Mouse (Mus musculus) embryonic stem cell, embryonic (primary cell): ENCODE measurements around the gene Mkrn1.

Source experiments
- CTCF ChIA-PET, 4 experiments: fragments of 300-600 bp in 2 of 4; fragments of 350-600 bp in 2 of 4; sonication (Branson Sonifier 250); formaldehyde crosslinking; loops; one replicate each; lab custom pipeline; 2022; ENCODE audit warnings: inconsistent platforms in 2 of 4; lab: Charles Lee
- POLR2A ChIA-PET, 4 experiments: fragments of 300-600 bp in 2 of 4; fragments of 350-600 bp in 2 of 4; sonication (Branson Sonifier 250); formaldehyde crosslinking; loops; one replicate each; lab custom pipeline; 2022; ENCODE audit warnings: antibody characterized with exemption in 4 of 4, inconsistent platforms in 1 of 4; lab: Charles Lee

The Mkrn1 gene

DNA sequence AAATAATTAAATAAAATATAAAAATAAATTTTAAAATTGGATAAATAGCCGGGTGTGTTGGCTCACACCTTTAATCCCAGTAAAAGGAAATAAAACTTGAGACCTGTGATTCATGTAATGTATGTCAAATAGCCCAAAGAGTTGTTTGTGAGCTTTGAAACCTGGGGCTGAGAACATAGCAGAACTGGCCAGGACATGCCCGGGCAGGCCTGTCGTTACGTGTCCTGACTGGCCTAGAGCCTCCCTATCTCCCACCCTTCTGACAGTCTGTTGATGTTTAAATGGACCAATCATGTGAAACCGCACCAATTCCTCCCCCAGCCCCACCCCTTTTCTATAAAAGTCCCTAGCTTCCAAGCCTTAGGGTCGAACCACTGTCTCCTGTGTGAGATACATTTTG lies 17.3 kb upstream of the Mkrn1 start:
- POLR2A ChIA-PET, result interaction anchor here (0.5 to 14.0 kb wide), 30 partner anchors 9 to 957 kb away, joined by 3 to 1035 read pairs (median 5); partner anchors contain the start of genes Mkrn1 (in 4 of the 4), Slc37a3 (in 2 of the 4), Adck2 (in 1 of the 4) and Dennd2a (in 1 of the 4)
- CTCF ChIA-PET, result interaction anchor here in 3 of 4 experiments (0.9 to 1.1 kb wide), 3 partner anchors 8 to 142 kb away, joined by 3 read pairs; no protein-coding TSS in a partner anchor

GRCm38 (mm10) chr6:39435875-39436274 lies 15.6 kb upstream of the Mkrn1 start:
- CTCF ChIA-PET, result interaction anchor here in 1 of 4 experiments (1.9 kb wide), 1 partner anchor 10 kb away, joined by 11 read pairs; no protein-coding TSS in a partner anchor
- POLR2A ChIA-PET, result interaction anchor here (0.5 to 7.4 kb wide), 14 partner anchors 10 to 890 kb away, joined by 3 to 265 read pairs (median 30); partner anchors contain the start of gene Mkrn1 (in 2 of the 4)

DNA sequence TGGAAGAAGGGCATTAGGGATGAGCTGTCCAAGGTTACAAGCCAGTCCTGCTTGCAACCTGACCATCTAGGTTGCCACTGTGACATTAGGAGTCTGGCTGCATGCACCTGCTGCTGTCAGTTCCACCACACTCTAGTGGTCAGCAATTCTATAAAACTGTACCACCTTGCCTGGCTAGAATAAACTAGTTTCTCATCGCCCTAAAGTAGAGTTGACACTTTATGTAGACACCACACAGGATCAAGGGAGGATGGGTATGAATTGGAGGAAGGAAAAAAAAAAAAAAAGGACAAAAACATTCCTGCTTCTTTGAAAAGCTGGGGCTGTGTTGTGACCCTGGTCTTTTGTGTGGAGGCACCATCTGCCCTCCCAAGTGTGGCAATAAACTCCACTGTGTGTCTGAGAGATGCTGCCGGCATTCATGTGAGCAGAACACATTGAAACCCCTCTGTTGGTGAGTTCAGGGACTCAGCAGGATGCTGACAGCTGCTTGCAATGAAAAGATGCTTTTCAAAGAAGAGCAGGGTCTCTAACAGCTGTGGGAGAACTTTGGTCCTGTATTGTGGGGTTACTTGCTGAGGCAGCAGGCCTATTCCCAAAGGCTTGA lies 14.7 kb upstream of the Mkrn1 start:
- ChIA-PET CTCF (interaction anchor here in 3 of 4 experiments (0.5 to 2.1 kb wide), 13 partner anchors 10 to 1020 kb away, joined by 3 to 11 read pairs (median 5); partner anchors contain the start of gene Mkrn1 (in 1 of the 3)), POLR2A (interaction anchor here (0.6 to 7.4 kb wide), 39 partner anchors 8 to 1670 kb away, joined by 3 to 265 read pairs (median 5); partner anchors contain the start of genes Mkrn1 (in 3 of the 4) and Slc37a3 (in 2 of the 4))

GRCm38 (mm10) chr6:39434111-39434885 lies 14.0 kb upstream of the Mkrn1 start:
- CTCF ChIA-PET, result interaction anchor here in 3 of 4 experiments (0.5 to 2.1 kb wide), 12 partner anchors 11 to 1020 kb away, joined by 3 to 11 read pairs (median 7); partner anchors contain the start of gene Mkrn1 (in 1 of the 3)
- POLR2A ChIA-PET, result interaction anchor here (0.5 to 7.4 kb wide), 42 partner anchors 8 to 147 kb away, joined by 3 to 265 read pairs (median 4); partner anchors contain the start of genes Mkrn1 (in 4 of the 4) and Slc37a3 (in 2 of the 4)

DNA sequence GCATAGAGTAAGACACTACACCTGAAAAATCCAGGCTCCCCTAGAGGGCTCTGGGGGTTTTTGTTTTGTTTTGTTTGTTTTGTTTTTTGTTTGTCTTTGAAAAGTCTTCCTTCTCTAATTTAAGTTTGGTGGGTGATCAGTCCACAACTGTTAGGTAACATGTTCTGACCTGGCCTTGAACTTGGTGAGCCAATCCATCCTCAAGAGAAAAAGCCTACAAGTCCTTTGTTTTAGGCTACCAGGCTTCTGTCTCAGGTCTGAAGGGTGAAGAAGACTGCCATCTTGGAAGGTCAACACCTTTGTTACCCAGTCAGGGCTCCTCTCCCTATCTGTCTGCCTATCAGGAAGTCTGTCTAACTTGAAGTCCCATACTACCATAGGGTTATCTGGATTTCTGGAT lies 13.4 kb upstream of the Mkrn1 start:
- POLR2A ChIA-PET, result interaction anchor here (0.5 to 7.4 kb wide), 25 partner anchors 9 to 147 kb away, joined by 3 to 265 read pairs (median 8); partner anchors contain the start of gene Mkrn1 (in 4 of the 4)
- CTCF ChIA-PET, result interaction anchor here in 3 of 4 experiments (0.5 to 2.1 kb wide), 9 partner anchors 11 to 508 kb away, joined by 3 to 11 read pairs (median 7); partner anchors contain the start of gene Mkrn1 (in 1 of the 3)

DNA sequence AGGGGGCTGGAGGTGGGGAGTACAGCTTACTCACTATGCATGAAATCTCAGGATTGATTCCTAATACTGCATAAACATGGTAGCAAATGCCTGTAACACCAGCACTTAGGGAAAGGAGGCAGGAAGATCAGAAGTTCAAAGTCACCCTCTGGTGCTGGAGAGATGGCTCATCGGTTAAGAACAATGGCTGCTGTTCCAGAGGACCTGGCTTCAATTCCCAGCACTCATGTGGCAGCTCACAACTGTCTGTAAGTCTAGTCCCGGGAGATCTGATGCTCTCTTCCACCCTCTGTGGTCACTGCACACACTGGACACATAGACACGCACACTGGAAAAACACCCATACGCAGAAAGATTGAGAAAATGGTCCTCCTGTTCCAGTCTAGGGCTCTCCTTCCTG lies 12.9 kb upstream of the Mkrn1 start:
- CTCF ChIA-PET, result interaction anchor here in 2 of 4 experiments (0.6 to 2.1 kb wide), 2 partner anchors 10 to 13 kb away, joined by 3 to 11 read pairs; no protein-coding TSS in a partner anchor

GRCm38 (mm10) chr6:39430722-39431121 lies 10.5 kb upstream of the Mkrn1 start:
- ChIA-PET POLR2A (interaction anchor here (0.6 to 7.4 kb wide), 8 partner anchors 7 to 23 kb away, joined by 3 to 265 read pairs (median 29); partner anchors contain the start of gene Mkrn1 (in 2 of the 4)), CTCF (interaction anchor here in 1 of 4 experiments (0.7 kb wide), 1 partner anchor 20 kb away, joined by 5 read pairs; no protein-coding TSS in a partner anchor)

More for the DNA sequence above, 12.9 kb upstream of the Mkrn1 start:
- POLR2A ChIA-PET, result interaction anchor here in 2 of 4 experiments (6.2 to 7.4 kb wide), 4 partner anchors 13 to 21 kb away, joined by 51 to 265 read pairs (median 178); partner anchors contain the start of gene Mkrn1 (in 1 of the 2)

GRCm38 (mm10) chr6:39429007-39429788 lies 8.9 kb upstream of the Mkrn1 start:
- CTCF ChIA-PET, result no interaction called here
- POLR2A ChIA-PET, result interaction anchor here in 2 of 4 experiments (0.8 to 31.4 kb wide), 6 partner anchors 9 to 30 kb away, joined by 3 to 1035 read pairs (median 95); partner anchors contain the start of gene Mkrn1 (in 1 of the 2)

- CTCF ChIA-PET, result interaction anchor here in 3 of 4 experiments (0.7 to 2.5 kb wide), 5 partner anchors 18 to 36 kb away, joined by 3 to 16 read pairs (median 5); no protein-coding TSS in a partner anchor
Measured at GRCm38 (mm10) chr6:39427276-39428003, 7.2 kb upstream of the Mkrn1 start.

GRCm38 (mm10) chr6:39426725-39427124 lies 6.5 kb upstream of the Mkrn1 start:
- ChIA-PET CTCF (interaction anchor here (0.6 to 2.5 kb wide), 7 partner anchors 18 to 34 kb away, joined by 3 to 16 read pairs (median 7); no protein-coding TSS in a partner anchor), POLR2A (interaction anchor here (0.6 to 31.4 kb wide), 20 partner anchors 6 to 783 kb away, joined by 3 to 1035 read pairs (median 4); no protein-coding TSS in a partner anchor)

More at GRCm38 (mm10) chr6:39427276-39428003, 7.2 kb upstream of the Mkrn1 start:
- POLR2A ChIA-PET, result interaction anchor here in 3 of 4 experiments (0.6 to 31.4 kb wide), 15 partner anchors 7 to 784 kb away, joined by 3 to 1035 read pairs (median 5); no protein-coding TSS in a partner anchor

GRCm38 (mm10) chr6:39425181-39425580 lies 4.9 kb upstream of the Mkrn1 start:
- CTCF ChIA-PET, result no interaction called here
- POLR2A ChIA-PET, result interaction anchor here in 3 of 4 experiments (1.1 to 31.4 kb wide), 8 partner anchors 8 to 26 kb away, joined by 3 to 1035 read pairs (median 28); no protein-coding TSS in a partner anchor

- ChIA-PET POLR2A (interaction anchor here in 3 of 4 experiments (0.7 to 31.4 kb wide), 21 partner anchors 8 to 128 kb away, joined by 3 to 1035 read pairs (median 9); no protein-coding TSS in a partner anchor), CTCF (interaction anchor here in 3 of 4 experiments (0.6 to 1.5 kb wide), 4 partner anchors 9 to 23 kb away, joined by 3 to 6 read pairs (median 3); no protein-coding TSS in a partner anchor)
Measured at GRCm38 (mm10) chr6:39423686-39424085, 3.4 kb upstream of the Mkrn1 start.

DNA sequence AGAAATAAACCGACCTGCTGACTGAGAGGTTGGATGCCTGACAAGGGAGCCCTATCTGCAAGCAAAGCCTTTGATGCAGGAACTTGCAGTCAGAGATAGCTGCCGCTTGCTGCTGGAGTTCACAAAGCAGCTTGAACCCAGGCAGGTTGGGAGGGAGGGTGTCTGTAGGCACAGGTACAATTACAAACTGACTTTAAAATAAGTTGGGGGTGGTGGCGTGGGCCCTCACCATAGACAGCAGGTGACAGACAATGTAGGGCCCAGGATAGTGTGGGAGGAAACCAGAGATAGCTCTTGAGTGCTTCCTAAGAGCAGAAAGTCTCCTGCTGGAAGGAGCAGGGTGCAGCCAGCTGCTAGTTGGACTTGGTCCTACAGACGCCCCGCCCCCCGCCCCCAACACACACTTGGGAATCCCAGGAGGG lies 2.9 kb upstream of the Mkrn1 start:
- POLR2A ChIA-PET, result interaction anchor here (0.7 to 31.4 kb wide), 26 partner anchors 8 to 174 kb away, joined by 3 to 1035 read pairs (median 6); no protein-coding TSS in a partner anchor
- CTCF ChIA-PET, result interaction anchor here in 3 of 4 experiments (0.5 to 1.5 kb wide), 8 partner anchors 8 to 39 kb away, joined by 3 to 6 read pairs (median 3); no protein-coding TSS in a partner anchor

- CTCF ChIA-PET, result interaction anchor here (0.5 to 8.3 kb wide), 9 partner anchors 14 to 1007 kb away, joined by 3 to 116 read pairs (median 4); no protein-coding TSS in a partner anchor
- POLR2A ChIA-PET, result interaction anchor here (0.6 to 31.4 kb wide), 42 partner anchors 8 to 361 kb away, joined by 3 to 1035 read pairs (median 7); partner anchors contain the start of genes Adck2 (in 1 of the 4) and Slc37a3 (in 1 of the 4)
Measured at GRCm38 (mm10) chr6:39420867-39421266, 605 bp upstream of the Mkrn1 start.

DNA sequence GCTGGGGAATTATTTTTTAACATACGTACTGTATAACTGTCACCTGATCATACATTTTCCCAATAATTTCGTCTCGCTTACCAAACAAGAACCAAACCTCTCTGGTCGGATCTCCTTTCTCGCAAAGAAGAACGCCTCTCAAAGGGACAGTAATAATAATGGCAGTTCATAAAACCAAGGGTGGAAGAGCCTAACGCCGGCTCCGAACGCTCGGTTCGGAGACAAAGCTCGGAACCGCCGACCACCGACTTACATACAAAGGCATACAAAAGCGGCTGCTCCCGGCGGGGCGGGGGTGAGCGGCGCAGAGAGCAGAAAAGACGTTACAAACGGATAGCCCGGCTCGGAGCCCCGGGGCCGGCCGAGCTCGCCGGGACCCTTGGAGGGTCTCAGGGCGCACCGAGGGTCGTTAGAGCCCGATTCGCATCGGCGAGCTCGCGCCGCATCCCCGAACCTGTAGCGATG lies 844 bp downstream of the Mkrn1 start:
- ChIA-PET CTCF (interaction anchor here in 2 of 4 experiments (0.5 to 8.3 kb wide), 3 partner anchors 26 to 171 kb away, joined by 3 to 116 read pairs (median 13); no protein-coding TSS in a partner anchor), POLR2A (interaction anchor here (0.7 to 31.4 kb wide), 32 partner anchors 8 to 137 kb away, joined by 3 to 1035 read pairs (median 8); no protein-coding TSS in a partner anchor)
